Mouse (Mus musculus) hindbrain, embryonic 12.5 days (tissue): Measurements from ENCODE around the gene Mfng. TPM values are rescaled to one million over a fixed set of nuclear protein-coding genes. Genes with fewer than 3 reads are reported as not detected.

Source experiments
- ATAC-seq: fragments of 200-750 bp; cut with Nextera tagmentation; 2 replicates; pipeline ENCODE4 v1.8.0; 2017; ENCODE audit warnings: moderate TSS enrichment; ENCODE audit not compliant: low FRiP score
- H3K27ac ChIP-seq: fragments of 300-500 bp; sonication (generic); 2 replicates; pipeline ENCODE4 v1.5.1; 2016; ENCODE audit warnings: mild to moderate bottlenecking
- H3K27me3 ChIP-seq: fragments of 300-500 bp; sonication (generic); 2 replicates; pipeline ENCODE4 v1.6.1; 2016; ENCODE audit warnings: mild to moderate bottlenecking
- H3K36me3 ChIP-seq: fragments of 300-500 bp; sonication (generic); 2 replicates; pipeline ENCODE4 v1.6.1; 2016; ENCODE audit warnings: mild to moderate bottlenecking
- H3K4me1 ChIP-seq: fragments of 300-500 bp; sonication (generic); 2 replicates; pipeline ENCODE4 v1.6.1; 2016
- H3K4me2 ChIP-seq: fragments of 300-500 bp; sonication (generic); replicated peaks from 2 replicates; pipeline ENCODE4 v1.6.1; 2016; ENCODE audit warnings: mild to moderate bottlenecking
- H3K4me3 ChIP-seq: fragments of 300-500 bp; sonication (generic); 2 replicates; pipeline ENCODE4 v1.5.1; 2016; ENCODE audit warnings: mild to moderate bottlenecking
- H3K9ac ChIP-seq: fragments of 300-500 bp; sonication (generic); 2 replicates; pipeline ENCODE4 v1.6.1; 2016; ENCODE audit warnings: mild to moderate bottlenecking, moderate library complexity
- H3K9me3 ChIP-seq: fragments of 300-500 bp; sonication (generic); replicated peaks from 2 replicates; pipeline ENCODE4 v1.6.1; 2016; ENCODE audit warnings: mild to moderate bottlenecking
- WGBS: fragments of 180-500 bp; shearing (Covaris S2); methylation state at CpG from one replicate; pipeline ENCODE4 v1.1.7; 2016; 5-methylcytosine and 5-hydroxymethylcytosine counted together
- polyA plus RNA-seq: library from polyadenylated mRNA; unstranded; fragments of >200 nt; fragmentation: Nextera tagmentation; extraction: Ambion mirVana; gene quantifications from 2 replicates; pipeline ENCODE4 v1.2.1, GENCODE M21; 2016

Gene Mfng
- polyA plus RNA-seq, 1 experiment from 2014 or later = 58.0 TPM

DNA sequence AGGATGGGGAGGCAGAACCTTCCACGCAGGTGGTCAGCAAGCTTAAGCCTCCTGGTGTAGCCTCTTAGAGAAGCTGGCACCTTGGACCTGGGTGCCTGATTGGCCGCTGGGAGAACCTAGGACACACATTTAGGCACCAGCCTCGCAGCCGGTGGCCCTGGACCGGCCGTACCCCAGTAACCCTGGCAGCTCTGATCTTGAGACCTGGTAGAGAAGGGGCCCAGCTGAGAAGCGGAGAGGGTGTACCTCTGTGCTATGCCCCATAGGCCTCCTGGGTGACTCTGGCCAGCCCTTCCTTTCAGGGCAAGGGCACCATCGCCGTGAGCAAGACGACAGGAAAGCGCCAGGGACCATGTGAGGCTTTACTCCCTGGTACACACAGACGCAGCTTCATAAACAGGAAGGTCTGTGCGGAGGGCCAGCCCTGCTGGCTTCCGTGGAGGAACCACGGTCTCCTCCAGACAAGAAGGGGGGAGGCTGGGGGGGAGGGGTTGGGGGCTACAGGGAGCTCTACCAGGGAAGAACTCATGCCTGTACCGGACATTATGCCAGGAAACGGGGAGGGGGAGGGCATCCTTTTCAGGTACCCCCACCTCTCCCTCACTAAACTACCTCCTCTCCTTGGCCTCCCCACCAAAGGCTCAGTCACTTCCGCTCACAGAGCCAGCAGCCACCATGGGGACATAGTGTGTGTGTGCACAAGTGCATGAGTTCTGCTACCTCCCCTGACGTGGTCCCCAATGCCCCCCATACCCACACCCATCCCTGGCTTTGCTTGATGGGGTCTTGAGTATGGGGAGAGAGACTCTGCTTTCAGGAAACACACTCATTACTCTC is 1.5 kb downstream of the Mfng start:
- ATAC-seq = no peak
- Histone ChIP-seq H3K36me3 (peaks cover 8% of the 10 kb centered on the region; the same call in 1 of the 2 replicates), H3K27ac (peak overlapping the region; percentile 96)

GRCm38 (mm10) chr15:78770983-78771355 is 2.3 kb downstream of the Mfng start:
- ATAC-seq = peak; percentile 69

More for the DNA sequence above, 1.5 kb downstream of the Mfng start:
- Histone ChIP-seq H3K9me3 (no peaks in the 10 kb centered on the region), H3K9ac (peak overlapping the region; percentile 62), H3K4me2 (peak overlapping the region; percentile 49), H3K27me3 (no peaks in the 10 kb centered on the region), H3K4me1 (peaks cover 63% of the 10 kb centered on the region), H3K4me3 (peak overlapping the region; percentile 37)
- 57% methylated on average over 19 of the region's 19 CpGs for WGBS

DNA sequence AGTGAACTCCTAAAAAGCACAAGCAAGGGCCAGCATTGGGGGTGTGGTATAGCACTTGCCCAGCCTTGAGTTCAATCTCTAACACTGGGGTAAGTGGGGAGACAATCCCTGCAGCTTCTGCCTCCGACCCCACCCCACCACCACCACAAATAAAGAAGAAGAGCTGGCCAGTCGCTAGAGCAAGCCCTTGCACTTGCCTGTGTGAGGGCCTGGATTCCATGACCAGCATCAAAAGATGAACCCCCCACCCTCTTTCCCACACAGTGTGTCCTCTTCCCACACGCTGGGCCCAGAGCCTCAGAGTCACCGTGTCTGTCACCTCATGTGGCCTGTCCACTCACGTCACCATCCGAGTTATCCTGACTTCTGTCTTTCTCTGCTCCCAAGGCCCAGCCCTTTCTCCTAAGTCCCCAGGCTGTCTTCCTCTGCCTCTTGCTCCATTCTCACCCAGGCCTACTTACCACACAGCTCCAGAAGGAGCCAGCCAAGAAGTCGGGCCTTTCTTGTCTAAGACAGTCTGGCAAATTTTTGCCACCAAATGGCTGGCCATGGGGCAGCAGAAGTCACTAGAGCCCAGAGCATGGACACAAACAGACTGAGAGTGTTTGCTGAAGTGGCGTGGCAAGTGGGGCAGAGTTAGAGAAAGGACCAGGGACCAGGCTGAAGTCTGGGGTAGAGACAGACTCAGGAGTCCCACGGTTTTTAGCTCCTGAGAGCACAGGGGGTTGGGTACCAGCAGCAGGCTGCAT is 2.9 kb downstream of the Mfng start:
- Histone ChIP-seq H3K4me2 (peak overlapping the region; percentile 49), H3K9me3 (no peaks in the 10 kb centered on the region), H3K36me3 (peaks cover 10% of the 10 kb centered on the region; the same call in 1 of the 2 replicates), H3K9ac (peak overlapping the region; percentile 62), H3K4me1 (peaks cover 64% of the 10 kb centered on the region), H3K4me3 (peak overlapping the region; percentile 30), H3K27ac (peak overlapping the region; percentile 96), H3K27me3 (no peaks in the 10 kb centered on the region)
- WGBS = 19% methylated on average over 8 of the region's 9 CpGs
- ATAC-seq = peak; percentile 55

More at GRCm38 (mm10) chr15:78770983-78771355, 2.3 kb downstream of the Mfng start:
- Histone ChIP-seq H3K9ac (peak overlapping the region; percentile 62), H3K4me3 (peak overlapping the region; percentile 37; the same call in 1 of the 2 replicates), H3K4me1 (peaks cover 63% of the 10 kb centered on the region), H3K27me3 (no peaks in the 10 kb centered on the region), H3K27ac (peak overlapping the region; percentile 96), H3K36me3 (peaks cover 10% of the 10 kb centered on the region; the same call in 1 of the 2 replicates), H3K9me3 (no peaks in the 10 kb centered on the region), H3K4me2 (peak overlapping the region; percentile 49)
- 14% methylated on average over 5 of the region's 5 CpGs for WGBS

DNA sequence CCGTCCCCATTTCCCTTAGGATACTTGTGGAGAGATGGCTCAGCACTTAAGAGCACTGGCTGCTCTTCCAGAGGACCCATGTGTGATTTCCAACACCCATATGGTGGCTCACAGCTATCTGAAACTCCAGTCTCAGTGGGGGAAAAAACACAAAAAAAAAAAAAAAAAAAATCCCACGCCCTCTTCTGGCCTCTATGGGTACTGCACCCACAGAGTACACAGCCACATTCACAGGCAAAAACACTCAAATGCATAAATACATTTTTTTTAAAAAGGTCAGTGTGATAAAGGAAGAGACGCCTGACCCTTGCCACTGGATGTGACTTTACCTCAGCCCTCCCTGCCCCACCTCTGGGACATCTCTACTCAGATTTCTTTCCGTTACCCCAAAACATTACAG is 4.2 kb downstream of the Mfng start:
- no peak overlapping the region for H3K4me3 ChIP-seq
- H3K36me3 ChIP-seq = peaks cover 10% of the 10 kb centered on the region; the same call in 1 of the 2 replicates
- H3K9ac ChIP-seq = no peak overlapping the region
- no peak for ATAC-seq
- no peak overlapping the region for H3K27ac ChIP-seq
- peaks cover 66% of the 10 kb centered on the region for H3K4me1 ChIP-seq
- whole genome bisulfite sequencing = 88% methylated on average over 4 of the region's 4 CpGs
- peak overlapping the region; percentile 49 for H3K4me2 ChIP-seq
- H3K9me3 ChIP-seq = no peaks in the 10 kb centered on the region
- no peaks in the 10 kb centered on the region for H3K27me3 ChIP-seq

- no peak; the same call in 1 of the 2 replicates for ATAC-seq
- peaks cover 21% of the 10 kb centered on the region; the same call in 1 of the 2 replicates for H3K36me3 ChIP-seq
These were observed 9.6 kb downstream of the Mfng start for GRCm38 (mm10) chr15:78763704-78764103.

GRCm38 (mm10) chr15:78763210-78763609 is 10.1 kb downstream of the Mfng start:
- Histone ChIP-seq H3K4me2 (no peak overlapping the region), H3K27me3 (no peaks in the 10 kb centered on the region), H3K4me3 (no peak overlapping the region), H3K9me3 (no peaks in the 10 kb centered on the region), H3K4me1 (peaks cover 32% of the 10 kb centered on the region), H3K9ac (no peak overlapping the region), H3K27ac (peak overlapping the region; percentile 66), H3K36me3 (peaks cover 21% of the 10 kb centered on the region; the same call in 1 of the 2 replicates)
- WGBS = 22% methylated on average over 9 of the region's 10 CpGs
- peak; percentile 70 for ATAC-seq

More at GRCm38 (mm10) chr15:78763704-78764103, 9.6 kb downstream of the Mfng start:
- 84% methylated on average over 5 of the region's 5 CpGs for WGBS
- no peaks in the 10 kb centered on the region for H3K9me3 ChIP-seq
- no peaks in the 10 kb centered on the region for H3K27me3 ChIP-seq
- H3K4me3 ChIP-seq = no peak overlapping the region
- H3K27ac ChIP-seq = peak overlapping the region; percentile 66
- H3K9ac ChIP-seq = no peak overlapping the region
- peaks cover 37% of the 10 kb centered on the region for H3K4me1 ChIP-seq
- no peak overlapping the region for H3K4me2 ChIP-seq

DNA sequence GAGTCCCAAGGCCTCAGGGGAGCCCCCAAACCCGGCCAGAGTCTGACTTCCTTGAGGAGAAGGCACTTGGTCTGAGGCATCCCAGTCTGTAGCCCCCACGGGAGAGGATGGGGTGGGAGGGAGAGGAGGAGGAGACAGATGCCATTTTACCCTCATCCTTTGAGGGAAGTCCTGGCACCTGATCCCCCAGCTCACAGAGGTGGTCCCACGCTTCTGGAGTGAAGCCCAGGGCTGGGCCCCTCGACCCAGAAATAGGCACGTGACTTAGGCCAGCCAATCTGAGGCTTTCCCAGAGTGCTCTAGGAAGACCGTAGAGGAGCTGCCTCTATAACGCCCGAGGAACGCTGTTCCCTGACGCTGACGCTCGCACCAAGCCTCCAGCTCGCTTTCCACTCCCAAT is 12.2 kb downstream of the Mfng start:
- Histone ChIP-seq H3K27ac (no peak overlapping the region), H3K4me1 (peaks cover 23% of the 10 kb centered on the region), H3K4me3 (no peak overlapping the region), H3K9me3 (no peaks in the 10 kb centered on the region), H3K4me2 (no peak overlapping the region), H3K27me3 (no peaks in the 10 kb centered on the region), H3K36me3 (0 out of 2 replicates have a peak, but pooled peaks cover 13% of the 10 kb centered on the region), H3K9ac (no peak overlapping the region)
- no peak for ATAC-seq
- WGBS = 78% methylated on average over 13 of the region's 13 CpGs

GRCm38 (mm10) chr15:78758132-78758531 is 15.1 kb downstream of the Mfng start:
- Histone ChIP-seq H3K27ac (no peak overlapping the region), H3K4me3 (no peak overlapping the region), H3K36me3 (0 out of 2 replicates have a peak, but pooled peaks cover 13% of the 10 kb centered on the region), H3K4me2 (no peak overlapping the region), H3K27me3 (no peaks in the 10 kb centered on the region), H3K9me3 (no peaks in the 10 kb centered on the region), H3K9ac (no peak overlapping the region), H3K4me1 (peaks cover 25% of the 10 kb centered on the region)
- 90% methylated on average over 6 of the region's 6 CpGs for whole genome bisulfite sequencing
- ATAC-seq = no peak

DNA sequence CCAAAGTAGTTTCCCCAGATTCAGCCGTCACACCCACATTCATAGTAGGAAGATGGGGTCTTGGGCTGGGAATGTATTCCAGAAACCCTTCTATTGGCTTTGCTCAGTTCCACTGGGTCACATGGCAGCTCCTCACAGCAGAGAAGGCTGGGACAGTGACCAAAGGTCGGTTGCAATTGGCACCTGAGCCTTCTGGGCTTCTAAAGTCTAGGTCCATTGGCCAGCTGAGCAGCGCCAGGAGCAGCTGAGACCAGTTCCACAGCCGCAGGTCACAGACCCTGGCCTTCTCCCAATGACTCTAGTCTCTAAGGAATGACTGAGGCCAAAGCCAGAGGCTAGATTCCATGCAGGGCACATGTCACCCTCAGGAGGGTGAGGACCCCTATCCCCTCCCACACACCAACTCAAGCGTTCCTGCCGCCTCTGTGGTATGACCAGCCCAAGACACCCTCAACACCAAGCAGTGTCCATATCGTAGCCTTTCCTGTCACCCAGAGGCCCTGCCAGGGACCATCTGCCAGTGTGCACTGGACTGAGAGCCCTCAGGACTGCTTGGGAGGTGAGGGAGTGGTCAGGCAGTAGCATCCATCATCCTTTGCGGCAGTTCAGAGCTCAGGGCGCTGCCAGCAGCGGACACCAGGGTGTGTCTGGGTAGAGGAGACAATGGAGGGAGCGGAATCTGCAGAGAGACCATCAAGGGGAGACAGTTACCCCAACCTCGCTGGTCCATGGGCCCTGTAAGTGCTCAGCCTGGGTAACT is 17.1 kb downstream of the Mfng start:
- 0 out of 2 replicates have a peak, but pooled peaks cover 7% of the 10 kb centered on the region for H3K36me3 ChIP-seq
- no peak for ATAC-seq
- 68% methylated on average over 12 of the region's 12 CpGs for WGBS
- no peaks in the 10 kb centered on the region for H3K9me3 ChIP-seq
- no peak overlapping the region for H3K4me3 ChIP-seq
- no peak overlapping the region for H3K9ac ChIP-seq
- no peaks in the 10 kb centered on the region for H3K27me3 ChIP-seq
- no peak overlapping the region for H3K4me2 ChIP-seq
- H3K4me1 ChIP-seq = peaks cover 30% of the 10 kb centered on the region
- H3K27ac ChIP-seq = peak overlapping the region; percentile 1; the same call in 1 of the 2 replicates

DNA sequence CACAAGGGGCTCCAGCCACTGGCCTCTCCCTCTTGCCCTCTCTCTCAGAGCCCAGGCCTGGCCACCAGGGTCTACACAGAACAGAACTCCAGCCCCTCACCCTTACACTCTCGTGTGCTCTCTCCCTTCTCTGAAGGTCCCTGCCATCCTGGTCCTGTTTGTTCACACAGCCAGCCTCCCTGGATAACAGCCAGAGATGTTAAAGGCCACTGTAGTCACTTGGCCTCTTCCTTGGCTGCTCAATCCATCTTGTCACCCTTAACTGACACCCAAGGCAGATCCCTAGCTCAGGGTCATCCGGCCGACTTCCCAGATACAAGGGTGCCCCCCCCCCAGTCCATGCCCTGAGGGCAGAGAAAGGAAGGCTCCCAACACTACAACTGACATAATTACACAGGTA is 18.0 kb downstream of the Mfng start:
- H3K27ac ChIP-seq = peak overlapping the region; percentile 45
- H3K27me3 ChIP-seq = no peaks in the 10 kb centered on the region
- no peak for ATAC-seq
- no peak overlapping the region for H3K4me3 ChIP-seq
- H3K36me3 ChIP-seq = 0 out of 2 replicates have a peak, but pooled peaks cover 7% of the 10 kb centered on the region
- no peak overlapping the region for H3K4me2 ChIP-seq
- H3K9me3 ChIP-seq = no peaks in the 10 kb centered on the region
- H3K9ac ChIP-seq = peak overlapping the region; percentile 25; the same call in 1 of the 2 replicates
- 62% methylated on average over 3 of the region's 3 CpGs for WGBS
- H3K4me1 ChIP-seq = peaks cover 39% of the 10 kb centered on the region

DNA sequence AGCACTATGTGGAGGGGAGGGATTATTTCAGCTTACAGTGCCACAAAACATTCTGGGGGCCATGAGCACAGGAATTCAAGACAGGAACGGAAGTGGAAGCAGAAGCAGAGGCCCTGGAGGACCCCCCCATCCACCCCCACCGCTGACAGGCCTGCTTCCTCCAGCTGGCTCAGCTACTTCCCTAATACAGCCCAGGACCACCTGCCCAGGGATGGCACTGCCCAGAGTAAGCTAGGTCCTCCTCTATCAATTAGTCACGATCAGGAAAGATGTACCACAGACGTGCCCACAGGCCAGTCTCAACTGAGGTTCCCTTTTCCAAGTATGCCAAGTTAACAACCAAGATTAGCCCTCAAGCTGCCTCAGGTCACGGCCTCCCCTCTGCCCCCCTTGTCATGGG is 19.1 kb downstream of the Mfng start:
- Histone ChIP-seq H3K27ac (no peak overlapping the region), H3K9me3 (no peaks in the 10 kb centered on the region), H3K27me3 (no peaks in the 10 kb centered on the region), H3K4me3 (no peak overlapping the region), H3K4me1 (peaks cover 41% of the 10 kb centered on the region), H3K4me2 (no peak overlapping the region), H3K36me3 (0 out of 2 replicates have a peak, but pooled peaks cover 6% of the 10 kb centered on the region), H3K9ac (no peak overlapping the region)
- no peak for ATAC-seq
- WGBS = 78% methylated on average over 5 of the region's 5 CpGs
